Mouse (Mus musculus) thymus, adult 2 months (tissue): ENCODE measurements around the gene Hdac4.

ENCODE experiments used
- CTCF ChIP-seq: fragments of 200-500 bp; IDR thresholded peaks from 2 replicates; pipeline ENCODE4 v1.5.1; 2012; ENCODE audit warnings: mild to moderate bottlenecking, control low read depth, low read length, moderate library complexity, borderline replicate concordance; ENCODE audit not compliant: control insufficient read depth, poor library complexity, insufficient read depth; ENCODE audit errors: extremely low read depth
- POLR2A ChIP-seq: fragments of 200-500 bp; IDR thresholded peaks from 2 replicates; pipeline ENCODE4 v1.6.1; 2012; ENCODE audit warnings: mild to moderate bottlenecking, low read length, control low read depth, moderate library complexity; ENCODE audit not compliant: control insufficient read depth, poor library complexity, insufficient read depth; ENCODE audit errors: extremely low read depth

- TF ChIP-seq CTCF (no peak), POLR2A (no peak)
Observed at GRCm38 (mm10) chr1:92187137-92187536, 8.4 kb downstream of the Hdac4 start.
